Mouse (Mus musculus): Measurements from ENCODE around the gene B3gnt3.

The B3gnt3 gene

GRCm38 (mm10) chr8:71679116-71679515 is 22.5 kb downstream of the B3gnt3 start:
- CTCF ChIA-PET: no interaction called here

DNA sequence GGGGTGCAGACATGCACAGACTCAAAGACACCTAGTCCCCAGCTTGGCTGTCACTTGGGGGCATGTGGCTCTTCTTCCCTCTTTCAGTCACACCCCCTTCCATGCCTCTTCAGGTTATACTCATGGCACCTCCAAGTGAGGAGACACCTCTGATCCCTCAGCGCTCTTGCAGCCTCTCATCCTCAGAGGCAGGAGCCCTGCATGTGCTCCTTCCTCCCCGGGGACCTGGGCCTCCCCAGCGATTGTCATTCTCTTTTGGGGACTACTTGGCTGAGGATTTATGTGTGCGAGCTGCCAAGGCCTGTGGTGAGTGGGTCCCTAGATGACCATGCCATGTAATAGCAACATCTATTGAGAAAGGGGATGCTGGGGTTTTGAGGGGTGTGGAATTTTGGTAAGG is 23.4 kb downstream of the B3gnt3 start:
- CTCF ChIA-PET: no interaction called here

- CTCF ChIA-PET: interaction anchor here (0.6 kb wide), 1 partner anchor 80 kb away, joined by 3 read pairs; the partner anchor contains the start of gene Fam129c
These were observed 24.0 kb downstream of the B3gnt3 start for GRCm38 (mm10) chr8:71677555-71677954.

DNA sequence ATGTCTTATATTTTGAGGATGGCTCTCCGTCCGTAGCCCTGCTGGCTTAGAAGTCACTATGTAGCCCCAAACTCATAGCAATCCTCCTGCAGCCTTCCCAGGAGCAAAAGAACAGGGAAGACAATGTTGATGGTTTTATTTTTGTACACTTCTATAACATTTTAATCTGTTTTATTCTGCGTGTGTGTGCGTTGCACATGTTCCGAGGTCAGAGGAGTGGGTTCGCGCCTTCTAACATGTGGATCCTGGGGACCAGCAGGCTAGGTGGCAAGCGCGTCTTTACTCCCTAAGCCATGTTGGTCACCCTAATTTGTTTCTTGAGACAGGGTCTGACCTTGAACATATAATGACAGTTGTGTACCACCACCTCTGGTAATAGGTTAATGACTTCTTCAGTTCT is 24.8 kb downstream of the B3gnt3 start:
- CTCF ChIA-PET: interaction anchor here (0.6 to 0.8 kb wide), 2 partner anchors 38 to 84 kb away, joined by 3 to 5 read pairs; no protein-coding TSS in a partner anchor

DNA sequence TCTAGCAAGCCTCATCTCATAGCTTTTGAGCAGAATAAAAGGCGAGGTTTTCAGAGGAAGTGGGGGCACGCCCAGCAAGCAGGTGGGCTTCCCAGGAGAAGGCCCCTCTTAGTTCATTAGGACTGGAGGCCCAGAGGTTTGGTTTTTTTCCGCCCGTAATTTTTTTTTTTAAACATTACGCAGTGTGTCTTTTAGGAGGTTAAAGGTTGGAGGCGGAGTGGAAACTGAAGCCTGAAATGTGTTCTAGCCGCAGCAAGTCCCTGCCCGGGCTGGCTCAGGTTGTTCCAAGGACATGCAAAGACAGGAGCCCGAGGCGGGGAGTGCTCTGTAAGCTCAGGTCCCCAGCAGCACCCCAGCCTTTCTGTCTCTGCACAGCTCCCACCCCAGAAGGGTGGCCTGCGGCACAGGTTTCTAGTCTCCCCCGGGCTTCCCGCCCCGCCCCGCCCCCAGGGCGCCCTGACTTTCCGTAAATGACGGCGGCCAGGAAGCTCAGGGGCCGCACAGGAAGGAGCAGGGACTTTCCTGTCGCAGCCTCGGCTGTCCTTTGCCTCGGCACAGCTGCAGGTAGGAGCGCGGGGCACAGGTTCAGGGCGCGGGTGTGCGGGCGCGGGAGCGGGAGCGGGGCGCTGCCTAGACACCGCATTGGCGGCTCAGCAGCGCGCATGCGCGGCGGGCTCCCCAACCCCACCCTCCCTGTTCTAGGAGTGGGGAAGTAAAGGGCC is 25.4 kb downstream of the B3gnt3 start, which contains the start of gene Jak3:
Gene Jak3 (plus strand): TSS at position 277 of the 722 bp plus-strand sequence.
- CTCF ChIA-PET: interaction anchor here (0.6 to 0.8 kb wide), 2 partner anchors 37 to 83 kb away, joined by 3 to 5 read pairs; no protein-coding TSS in a partner anchor

DNA sequence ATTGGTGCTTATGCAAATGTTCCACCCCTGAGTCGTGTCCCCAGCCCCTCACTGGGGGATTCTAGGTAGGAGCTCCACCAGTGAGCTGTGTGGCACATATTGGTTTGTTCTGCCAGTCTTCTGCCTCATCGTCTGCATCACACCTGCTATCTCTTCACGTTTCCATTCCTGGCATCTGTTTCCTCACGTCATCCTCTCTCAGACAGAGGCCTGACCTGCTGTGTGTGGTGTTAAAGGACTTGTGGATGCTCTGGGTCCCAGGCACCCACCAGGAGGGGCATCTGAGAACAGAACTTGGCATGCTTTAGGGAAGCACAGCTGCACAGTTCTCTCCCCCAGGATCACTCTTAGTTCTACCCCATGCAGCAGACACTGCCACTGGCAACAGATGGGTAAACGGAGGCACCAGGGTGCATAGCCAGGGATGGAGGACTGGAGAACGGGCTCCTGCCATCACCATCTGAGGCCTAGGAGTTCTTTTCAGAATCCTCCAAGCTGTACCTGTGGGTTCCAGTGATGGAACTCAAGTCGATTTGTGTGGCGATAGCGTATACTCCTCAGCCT is 26.1 kb downstream of the B3gnt3 start:
- CTCF ChIA-PET: no interaction called here

DNA sequence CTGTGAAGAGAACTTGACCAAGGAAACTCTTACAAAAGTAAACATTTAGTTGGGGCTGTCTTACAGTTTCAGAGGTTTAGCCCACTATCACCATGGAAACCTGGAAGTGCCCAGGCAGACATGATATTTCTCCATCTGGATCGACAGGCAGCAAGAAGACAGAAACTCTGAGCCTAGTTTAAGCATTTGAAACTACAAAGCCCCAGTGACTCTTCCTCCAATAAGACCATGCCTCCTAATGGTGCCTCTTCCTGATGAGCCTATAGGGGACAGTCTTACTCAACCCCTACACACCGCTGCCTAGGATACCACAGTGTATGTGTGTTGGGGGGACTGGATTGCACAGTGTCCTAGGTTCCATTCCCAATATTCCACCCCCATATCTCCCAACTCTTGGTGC is 27.5 kb downstream of the B3gnt3 start:
- CTCF ChIA-PET: interaction anchor here (0.7 kb wide), 1 partner anchor 776 kb away, joined by 4 read pairs; no protein-coding TSS in a partner anchor

DNA sequence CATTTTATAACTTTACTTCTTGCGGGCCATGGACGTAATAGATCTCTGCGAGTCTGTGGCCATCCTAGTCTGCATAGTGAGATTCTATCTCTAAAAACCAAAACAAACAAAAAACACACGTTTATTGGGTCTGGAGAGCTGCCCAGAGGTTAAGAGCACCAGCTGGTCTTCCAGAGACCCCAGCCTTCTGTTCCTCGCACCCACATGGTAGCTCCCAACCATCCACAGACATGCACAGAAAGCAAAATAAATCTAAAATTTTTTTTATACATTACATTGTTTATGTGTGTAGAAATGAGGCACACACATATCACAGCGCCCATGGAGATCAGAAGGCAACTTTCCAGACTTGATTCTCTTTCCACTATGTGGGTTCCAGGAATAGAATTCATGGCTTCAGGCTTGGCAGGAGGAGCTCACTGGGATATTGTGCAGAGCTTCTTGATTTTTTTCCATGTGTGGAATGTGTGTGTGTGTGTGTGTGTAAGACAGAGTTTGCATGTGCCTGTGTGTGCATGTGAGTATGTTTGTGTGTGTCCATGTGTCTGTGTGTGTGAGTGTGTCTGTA is 29.3 kb downstream of the B3gnt3 start:
- CTCF ChIA-PET: interaction anchor here (0.7 kb wide), 1 partner anchor 126 kb away, joined by 4 read pairs; no protein-coding TSS in a partner anchor

GRCm38 (mm10) chr8:71671549-71671965 is 30.0 kb downstream of the B3gnt3 start, which contains the start of gene Unc13a:
Unc13a (minus strand) TSS chr8:71671757.
- CTCF ChIA-PET: interaction anchor here (0.7 kb wide), 1 partner anchor 125 kb away, joined by 4 read pairs; no protein-coding TSS in a partner anchor

DNA sequence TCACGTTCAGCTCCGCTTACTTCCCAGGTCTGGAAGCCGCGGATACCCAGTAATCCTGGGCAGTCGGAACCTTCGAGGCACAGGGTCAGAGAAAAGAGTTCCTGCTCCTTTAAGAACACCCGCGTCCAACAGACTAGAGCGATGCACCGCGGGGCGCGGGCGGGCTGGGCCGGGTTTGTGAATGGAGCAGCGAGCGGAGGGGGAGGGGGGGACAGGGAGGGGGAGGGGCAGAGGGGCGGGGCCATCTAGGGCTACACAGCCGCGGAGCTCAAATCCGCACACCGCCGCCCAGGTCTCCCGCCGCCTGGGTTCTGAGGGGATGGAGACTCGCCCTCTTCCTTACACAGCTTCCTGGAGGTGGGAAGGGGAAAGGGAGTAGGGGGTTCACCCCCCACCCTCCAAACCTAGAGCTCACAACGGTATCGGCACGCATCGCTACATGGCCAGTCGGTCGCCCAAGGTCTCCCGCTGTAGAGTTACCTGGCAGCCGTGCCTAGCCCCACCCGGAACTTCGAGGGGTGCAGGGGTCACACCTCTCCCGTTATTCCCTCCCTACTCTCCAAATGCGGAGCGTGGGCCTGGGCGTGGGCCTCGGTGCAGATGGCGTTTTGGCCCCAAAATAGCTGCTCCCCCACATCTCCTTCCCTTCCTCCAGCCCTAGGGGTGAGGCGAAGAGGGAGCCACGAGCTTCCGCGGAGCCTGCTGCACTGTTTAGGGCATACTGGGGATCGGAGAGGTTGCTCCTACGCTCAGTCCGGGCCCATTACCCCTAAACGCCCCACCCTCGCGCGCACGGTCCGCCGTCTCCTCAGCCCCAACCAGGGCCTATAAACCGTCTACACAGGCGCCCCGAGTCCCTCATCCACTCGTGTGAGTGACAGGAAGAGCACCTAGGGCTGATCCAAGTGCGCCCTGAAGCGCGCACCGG is 30.7 kb downstream of the B3gnt3 start:
- CTCF ChIA-PET: interaction anchor here (0.8 to 1.0 kb wide), 2 partner anchors 74 to 78 kb away, joined by 3 to 6 read pairs; no protein-coding TSS in a partner anchor

DNA sequence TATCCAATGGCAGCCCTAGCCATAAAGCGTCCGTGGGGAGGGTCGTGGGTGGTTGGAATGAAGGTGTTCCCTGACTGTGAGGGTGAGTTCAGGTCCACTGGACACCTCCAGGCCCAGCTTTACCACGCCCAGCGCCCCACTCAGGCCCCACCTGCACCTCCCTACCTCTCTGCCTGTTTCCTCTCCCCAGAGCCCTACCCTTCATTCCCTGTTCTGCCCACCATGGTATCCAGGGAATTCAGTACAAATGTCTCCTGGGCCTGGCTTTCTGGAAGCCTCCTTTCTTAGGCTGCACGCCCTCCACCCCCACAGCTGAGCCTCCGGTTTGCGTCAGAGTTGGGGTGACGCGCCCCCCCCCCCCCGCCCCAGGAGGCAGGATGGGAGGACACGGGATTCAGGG is 31.4 kb downstream of the B3gnt3 start:
- CTCF ChIA-PET: interaction anchor here (1.0 kb wide), 1 partner anchor 77 kb away, joined by 6 read pairs; no protein-coding TSS in a partner anchor

DNA sequence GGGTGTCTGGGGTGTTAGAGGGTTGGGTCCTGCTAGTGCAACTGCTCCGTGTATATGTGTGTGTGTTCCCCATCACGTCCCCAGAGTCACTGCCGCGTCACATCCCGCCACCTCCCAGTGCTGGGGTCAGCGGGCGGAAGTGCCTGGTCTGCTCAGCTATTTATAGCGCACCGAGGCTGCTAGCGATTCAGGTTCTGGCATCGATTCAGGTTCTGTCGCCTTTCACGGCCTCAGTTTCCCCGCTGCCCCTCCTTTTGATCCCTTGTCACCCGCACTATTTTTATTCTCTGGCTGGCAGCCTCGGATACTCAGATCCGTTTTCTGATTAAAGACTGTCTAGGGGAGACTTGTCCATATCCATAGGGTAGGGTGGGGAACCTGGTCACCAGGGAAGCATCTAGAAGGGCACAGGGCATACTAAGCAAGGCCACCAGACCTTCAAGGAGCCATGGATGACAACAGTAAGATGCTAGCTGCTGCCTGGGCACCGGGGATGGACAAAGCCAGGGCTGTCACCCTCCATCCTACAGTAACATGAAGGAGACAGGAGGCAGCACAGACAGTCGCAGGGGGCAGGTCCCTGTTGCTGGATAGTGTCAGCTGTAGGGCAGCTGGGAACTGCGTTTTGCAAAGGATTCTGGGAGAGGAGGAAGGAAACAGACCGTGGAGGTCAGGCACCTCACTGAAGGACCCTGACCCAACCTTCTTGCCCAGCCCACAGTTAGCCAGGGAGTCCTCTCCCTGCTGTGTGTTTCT is 33.2 kb downstream of the B3gnt3 start:
- CTCF ChIA-PET: no interaction called here

DNA sequence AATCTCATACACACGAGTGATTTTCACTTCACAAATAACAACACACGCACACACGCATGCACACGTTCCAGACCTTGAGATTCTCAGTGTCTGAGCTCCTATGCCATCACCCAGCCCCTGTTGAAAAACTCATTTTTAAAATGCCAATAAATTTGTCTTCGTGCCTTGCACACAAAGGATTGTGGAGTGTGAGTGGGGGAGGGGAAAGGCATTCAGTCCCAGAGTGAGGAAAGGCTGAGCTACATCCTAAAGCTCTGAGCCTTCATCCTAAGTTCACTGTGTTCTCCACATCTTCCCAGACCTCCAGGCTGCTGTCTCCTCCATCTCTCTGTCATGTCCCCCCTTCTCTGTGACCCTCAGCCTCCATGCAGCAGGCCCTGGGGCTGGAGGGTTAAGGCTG is 34.3 kb downstream of the B3gnt3 start:
- CTCF ChIA-PET: no interaction called here

- CTCF ChIA-PET: no interaction called here
These were observed 34.7 kb downstream of the B3gnt3 start for GRCm38 (mm10) chr8:71666855-71667254.

DNA sequence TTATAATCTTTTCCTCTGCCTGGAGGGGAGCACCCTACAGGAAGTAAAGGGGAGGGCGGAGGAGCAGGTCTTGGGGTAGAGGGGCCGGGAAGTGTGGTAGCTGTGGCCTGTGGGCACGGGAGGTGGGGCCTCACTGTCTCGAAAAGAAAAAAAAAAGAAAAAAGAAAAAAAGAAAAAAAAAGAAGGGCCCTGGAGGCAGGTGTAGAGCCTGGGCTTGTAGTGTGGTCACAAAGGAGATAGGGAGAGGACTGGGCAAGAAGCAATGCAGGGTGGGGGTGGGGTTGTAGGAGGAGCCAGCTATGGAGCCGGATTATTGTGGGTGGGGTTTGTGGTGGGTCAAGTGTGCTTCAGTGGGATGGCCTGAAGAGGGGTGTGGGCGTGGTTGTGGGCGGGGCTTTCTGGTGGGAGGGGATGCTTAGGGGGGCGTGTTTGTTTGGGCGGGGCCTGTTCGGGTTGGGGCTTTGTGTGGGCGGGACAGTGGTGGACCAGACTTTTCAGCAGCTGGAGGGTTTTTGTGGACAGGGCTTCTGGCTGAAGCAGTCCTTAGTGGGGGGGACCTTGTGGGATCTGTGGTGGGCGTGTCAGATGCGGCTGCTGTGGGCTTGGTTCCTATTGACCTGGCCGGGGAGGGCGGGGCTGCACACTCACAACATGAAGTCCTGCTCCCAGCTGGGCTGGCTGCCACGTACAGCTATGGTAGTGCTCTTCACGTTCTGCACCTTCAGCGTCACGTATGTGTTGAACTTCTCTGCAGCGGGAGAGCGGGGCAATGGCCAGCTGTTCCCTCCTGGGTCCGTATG is 36.1 kb downstream of the B3gnt3 start:
- CTCF ChIA-PET: no interaction called here

DNA sequence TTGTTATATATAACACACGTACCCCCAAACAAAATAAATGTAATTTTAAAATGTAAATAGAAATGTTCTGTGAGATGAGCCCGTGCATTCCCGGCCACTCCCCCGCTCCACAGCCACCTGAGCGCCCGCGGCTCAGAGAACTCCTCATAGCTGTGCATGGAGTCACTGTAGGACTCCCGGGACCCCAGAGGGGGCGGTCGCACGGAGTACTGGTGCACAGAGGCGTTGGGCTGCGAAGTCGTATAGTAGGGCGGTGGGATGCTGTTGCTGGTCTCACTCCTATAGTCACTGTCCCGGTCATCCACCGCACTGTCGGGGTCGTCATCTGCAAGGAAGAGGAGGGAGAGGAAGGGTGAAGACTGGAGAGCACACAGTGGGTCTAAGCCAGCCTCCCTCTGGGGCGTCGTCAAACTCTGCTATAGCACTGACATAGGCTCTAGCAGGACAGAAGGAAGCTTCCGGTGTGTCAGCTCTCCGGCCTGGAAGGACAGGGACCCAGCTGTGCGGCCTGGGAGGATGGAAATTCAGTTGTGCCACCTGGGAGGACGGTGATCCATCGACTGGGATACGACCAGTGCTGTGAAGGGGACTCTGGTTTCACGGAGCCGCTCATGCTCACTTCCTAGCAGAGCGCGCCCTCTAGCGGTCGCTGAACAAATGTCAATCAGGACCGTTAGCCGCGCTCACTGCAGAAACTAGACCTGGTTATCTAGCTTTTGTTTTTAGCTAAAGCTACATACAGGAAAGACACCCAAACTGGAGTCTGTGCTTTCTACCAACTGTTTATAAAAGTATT is 41.1 kb downstream of the B3gnt3 start:
- CTCF ChIA-PET: interaction anchor here (0.7 to 1.6 kb wide), 5 partner anchors 32 to 165 kb away, joined by 3 to 7 read pairs (median 3); no protein-coding TSS in a partner anchor

GRCm38 (mm10) chr8:71659751-71660150 is 41.8 kb downstream of the B3gnt3 start:
- CTCF ChIA-PET: interaction anchor here (0.6 kb wide), 1 partner anchor 65 kb away, joined by 5 read pairs; no protein-coding TSS in a partner anchor

GRCm38 (mm10) chr8:71658515-71659049 is 43.0 kb downstream of the B3gnt3 start:
- CTCF ChIA-PET: no interaction called here

DNA sequence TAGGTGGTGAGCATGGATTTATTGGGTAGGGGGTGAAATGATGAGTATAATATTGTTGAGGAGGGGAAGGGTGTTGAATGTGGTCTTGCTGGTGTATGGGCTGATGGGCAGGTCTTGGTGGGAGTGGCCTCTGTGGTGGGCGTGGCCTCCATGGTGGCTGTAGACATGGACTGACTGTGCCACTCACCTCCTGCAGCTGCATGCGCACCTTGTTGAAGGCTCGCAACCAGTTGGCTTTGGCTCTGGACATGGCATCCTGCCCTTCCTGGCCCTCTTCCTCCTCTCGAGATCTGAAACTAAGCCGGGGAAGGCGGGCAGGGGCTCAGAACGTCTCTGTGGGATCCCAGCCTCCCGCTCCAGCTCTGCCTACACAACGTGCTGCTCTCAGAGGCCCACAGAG is 43.8 kb downstream of the B3gnt3 start:
- CTCF ChIA-PET: no interaction called here

Measured in spleen, embryonic (tissue).